Mouse (Mus musculus) brain, adult 10 weeks (tissue): ENCODE measurements around the gene Rprd2. TPM values are rescaled to one million over a fixed set of nuclear protein-coding genes. Genes with fewer than 3 reads are reported as not detected.

Experiments used
- polyA plus RNA-seq: library from polyadenylated mRNA; stranded (reverse); fragments of 350-450 nt; fragmentation: Illumina TruSeq; extraction: RNeasy Lipid Tissue Mini Kit (QIAGEN cat#74804); gene quantifications from one replicate; pipeline ENCODE4 v1.2.3, GENCODE M21; 2015; ENCODE audit warnings: low read depth, low replicate concordance

Rprd2 gene
- polyA plus RNA-seq, result 21.0 TPM

DNA sequence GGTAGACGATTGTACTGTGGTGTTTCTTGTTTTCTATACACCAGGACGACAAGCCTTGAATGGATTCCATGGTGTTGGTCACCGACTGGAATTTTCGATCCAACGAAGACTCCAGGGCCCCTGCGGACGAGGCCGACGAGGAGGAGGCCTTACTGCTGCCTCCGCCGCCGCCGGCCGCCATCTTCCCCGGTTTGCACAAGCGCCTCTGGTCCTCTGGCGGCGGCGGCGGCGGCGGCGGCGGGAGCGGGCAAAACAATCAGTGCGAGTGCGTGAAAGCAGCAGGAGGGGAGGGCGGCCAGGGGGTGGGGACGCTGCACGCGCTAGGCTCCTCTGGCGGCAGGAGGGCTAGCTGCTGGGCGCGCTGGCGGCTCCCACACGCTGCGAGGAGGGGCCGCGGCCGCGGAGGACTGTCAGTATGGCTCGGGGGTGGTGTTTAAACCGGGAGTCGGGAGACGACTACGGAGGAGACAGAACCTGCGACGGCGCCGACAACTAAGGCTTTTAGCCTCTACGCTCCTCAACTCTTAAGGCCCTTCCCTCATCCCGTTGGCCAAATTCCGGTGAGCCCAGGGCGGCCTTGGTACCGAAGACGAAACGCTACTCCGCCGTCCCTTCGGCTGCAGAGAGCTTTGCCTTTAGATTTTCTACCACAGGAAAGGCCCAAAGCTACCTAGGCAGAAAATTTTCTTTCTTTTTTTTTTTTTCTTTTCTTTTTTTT is at the start of gene Rprd2:
Gene Rprd2 (minus strand): TSS at position 293 of the 718 bp plus-strand sequence.

DNA sequence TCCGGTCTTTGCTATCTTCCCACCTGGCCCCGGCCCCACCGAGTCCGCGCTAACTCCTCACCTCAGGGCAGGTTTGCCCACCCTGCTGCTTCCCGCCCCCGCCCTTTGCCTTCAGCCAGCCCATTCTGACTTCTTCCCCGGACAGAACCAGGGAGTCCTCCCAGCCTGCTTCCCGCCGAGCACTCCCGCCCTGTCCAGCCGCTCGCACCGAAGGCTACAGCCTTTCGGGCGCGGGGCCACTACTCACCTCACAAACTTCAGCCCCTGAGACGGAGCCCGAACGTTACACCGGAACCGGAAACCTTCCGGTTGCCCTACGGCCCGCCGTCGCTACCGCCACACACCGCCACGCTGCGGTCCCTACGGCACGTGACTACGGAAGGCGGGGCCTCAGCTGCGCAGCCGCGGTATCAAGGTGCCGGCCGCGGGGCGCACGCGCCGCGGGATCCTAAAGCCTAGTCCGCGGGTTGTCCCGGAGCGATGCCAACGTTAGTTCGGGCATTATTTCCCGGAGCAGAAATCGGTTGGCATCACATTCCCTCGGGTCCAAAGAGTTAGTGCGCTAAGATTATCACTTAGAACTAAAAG is 36.9 kb upstream of the Rprd2 start, which contains the start of gene Prpf3:
Gene Prpf3 (minus strand): TSS at position 384 of the 588 bp plus-strand sequence.

DNA sequence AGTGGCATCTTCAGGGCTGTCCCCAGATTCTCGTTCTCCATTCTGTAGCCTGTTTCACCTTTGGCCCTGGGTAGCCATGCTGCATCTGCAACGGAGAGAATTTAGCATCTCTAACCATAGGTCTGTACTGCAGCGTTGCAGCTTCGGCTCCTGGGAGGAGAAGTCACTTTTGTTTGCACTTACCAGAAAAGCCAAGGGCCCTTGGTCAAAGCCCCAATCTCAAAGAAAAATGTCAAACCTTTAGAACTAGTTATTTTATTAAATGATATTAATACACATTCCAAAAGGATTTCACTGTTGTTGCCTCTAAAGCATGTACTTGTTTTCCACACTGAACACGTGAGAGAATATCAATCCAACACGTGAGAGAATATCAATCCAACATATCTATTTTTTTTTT is 58.6 kb downstream of the Rprd2 start, which contains the start of gene Tars2:
Gene Tars2 (minus strand): TSS at position 101 of the 400 bp plus-strand sequence.

DNA sequence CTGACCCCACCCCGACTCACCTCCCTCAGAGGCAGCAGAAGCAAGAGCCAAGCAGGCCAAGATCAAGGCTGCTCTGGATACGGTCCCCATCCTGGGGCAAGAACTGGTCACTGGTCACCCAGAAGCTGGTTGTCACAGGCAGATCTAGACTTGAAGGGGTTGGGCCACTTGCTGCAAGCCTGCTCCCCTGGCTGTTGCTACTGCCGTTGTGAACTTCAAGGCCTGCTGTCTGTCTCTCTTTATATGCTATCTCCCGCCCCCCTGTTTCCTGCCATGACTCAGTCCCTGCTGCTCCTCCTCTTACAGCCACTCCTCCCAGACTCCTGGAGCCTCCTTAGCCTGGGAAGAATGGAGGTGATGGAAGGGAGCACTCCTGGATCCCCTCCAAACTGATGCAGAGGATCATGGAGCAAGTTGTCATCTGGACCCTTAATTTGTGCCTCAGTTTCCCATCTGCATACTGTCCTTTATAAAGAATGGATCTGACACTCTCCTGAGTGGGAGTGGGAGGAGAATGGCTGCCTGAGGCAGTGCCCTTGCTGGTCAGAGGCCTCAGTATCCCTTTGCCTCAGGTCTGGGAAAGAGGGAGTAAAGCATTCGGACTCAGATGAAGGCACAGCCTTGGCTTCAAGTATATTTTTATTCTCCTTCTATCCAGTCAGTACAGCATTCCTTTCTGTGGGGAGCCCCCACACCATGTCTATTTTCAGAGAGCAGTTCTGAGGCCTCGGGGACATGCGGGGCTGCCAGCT is 79.1 kb downstream of the Rprd2 start, which contains the start of gene Ecm1:
Gene Ecm1 (minus strand): TSS at position 217 of the 752 bp plus-strand sequence.

Other genes starting within 250 kb of the Rprd2 start
- gene Golph3l, start 229.9 kb downstream of the Rprd2 start, polyA plus RNA-seq, result 20.4 TPM
- gene Ensa, start 193.9 kb downstream of the Rprd2 start, polyA plus RNA-seq, result 489 TPM
- gene Mcl1, start 160.1 kb downstream of the Rprd2 start, polyA plus RNA-seq, result 55.3 TPM
- 5.2 TPM for gene Adamtsl4, start 130.9 kb downstream of the Rprd2 start, polyA plus RNA-seq
- gene Ecm1, start 79.3 kb downstream of the Rprd2 start, polyA plus RNA-seq, result 7.9 TPM
- gene Tars2, start 58.7 kb downstream of the Rprd2 start, polyA plus RNA-seq, result 30.4 TPM
- 25.4 TPM for gene Prpf3, start 37.0 kb upstream of the Rprd2 start, polyA plus RNA-seq
- gene Mrps21, start 52.7 kb upstream of the Rprd2 start, polyA plus RNA-seq, result 282 TPM
- 21.2 TPM for gene Ciart, start 63.4 kb upstream of the Rprd2 start, polyA plus RNA-seq
- 11.2 TPM for gene BC028528, start 73.1 kb upstream of the Rprd2 start, polyA plus RNA-seq
- gene Aph1a, start 75.1 kb upstream of the Rprd2 start, polyA plus RNA-seq, result 72.2 TPM
- 23.3 TPM for gene Car14, start 85.8 kb upstream of the Rprd2 start, polyA plus RNA-seq
- 78.9 TPM for gene Anp32e, start 110.4 kb upstream of the Rprd2 start, polyA plus RNA-seq
- gene Plekho1, start 177.1 kb upstream of the Rprd2 start, polyA plus RNA-seq, result 74.5 TPM
- gene Vps45, start 239.6 kb upstream of the Rprd2 start, polyA plus RNA-seq, result 46.0 TPM